Mouse (Mus musculus): ENCODE data around the gene Lrig1.

- TF ChIP-seq ZC3H11A (IDR thresholded peaks at IDR 0.05; ENCODE audit: borderline replicate concordance, low read depth, low read length) (no peak), CHD2 (IDR thresholded peaks at IDR 0.05; ENCODE audit: low read depth, low read length) (no peak), MAFK (IDR thresholded peaks at IDR 0.05; ENCODE audit: insufficient read depth, low read depth, low read length) (no peak), HCFC1 (IDR thresholded peaks at IDR 0.05; ENCODE audit: borderline replicate concordance, insufficient read depth, low read length) (no peak)
Observed at GRCm38 (mm10) chr6:94640297-94640696, 59.7 kb downstream of the Lrig1 start.

All from ES-E14 (cell line).